Mouse (Mus musculus) bone marrow, adult 2 months (tissue): Measurements from ENCODE around the gene Arfrp1.

ENCODE experiments used
- CTCF ChIP-seq: fragments of 200-500 bp; IDR thresholded peaks from 2 replicates; pipeline ENCODE4 v1.5.1; 2011; ENCODE audit warnings: low read length, control low read depth; ENCODE audit not compliant: control insufficient read depth, insufficient read depth
- POLR2A ChIP-seq: fragments of 200-500 bp; IDR thresholded peaks from 2 replicates; pipeline ENCODE4 v1.6.1; 2011; ENCODE audit warnings: low read depth, mild to moderate bottlenecking, control low read depth, low read length, borderline replicate concordance; ENCODE audit not compliant: control insufficient read depth

- TF ChIP-seq CTCF, result no peak
- no peak for TF ChIP-seq POLR2A
These were observed 32.7 kb downstream of the Arfrp1 start for GRCm38 (mm10) chr2:181332542-181332941.
